Mouse (Mus musculus): ENCODE results near the gene Vash1. TPM values are rescaled to one million over a fixed set of nuclear protein-coding genes. Genes with fewer than 3 reads are reported as not detected.

The Vash1 gene
- polyA plus RNA-seq, 1 experiment from 2014 or later = 6.4 TPM

DNA sequence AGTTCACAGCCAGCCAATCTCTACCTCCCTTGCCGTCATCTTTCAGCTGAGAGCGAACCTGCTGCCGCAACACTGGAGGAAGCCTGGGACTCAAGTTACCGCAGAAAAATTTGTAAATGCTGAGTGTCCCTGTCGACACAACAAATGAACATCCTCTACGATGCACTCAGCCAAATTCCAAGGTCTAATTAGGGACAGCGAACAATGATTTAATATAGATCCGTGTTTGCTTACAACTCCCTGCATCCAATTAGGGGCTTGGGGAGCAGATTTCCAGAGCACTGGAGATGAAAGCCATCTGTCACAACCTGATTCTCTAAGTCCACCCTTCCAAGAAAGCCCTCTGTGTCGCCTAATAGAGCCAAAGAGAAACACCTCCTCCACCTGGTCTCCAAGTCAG is 31.2 kb upstream of the Vash1 start:
- H3K36me3 ChIP-seq (ENCODE audit: insufficient read depth, low read length) = no peaks in the 10 kb centered on the region
- no peak overlapping the region for H3K4me2 ChIP-seq (ENCODE audit: low read length)
- H3K9ac ChIP-seq (ENCODE audit: low read depth, low read length) = no peak overlapping the region
- H3K27me3 ChIP-seq (ENCODE audit: insufficient read depth, low read length) = no peaks in the 10 kb centered on the region
- DNase-seq (ENCODE audit: low spot score) (peak; percentile 47), ATAC-seq (replicated peaks; ENCODE audit: low FRiP score, low read depth) (no peak)
- no peaks in the 10 kb centered on the region for H3K4me1 ChIP-seq (replicated peaks; ENCODE audit: insufficient read depth, low read length)
- no peak overlapping the region for H3K27ac ChIP-seq
- 30% methylated on average over 9 of the region's 9 CpGs for WGBS
- H3K9me3 ChIP-seq (replicated peaks; ENCODE audit: low read length) = no peaks in the 10 kb centered on the region
- TF ChIP-seq CTCF (IDR thresholded peaks at IDR 0.05; ENCODE audit: low read depth) = no peak
- H3K4me3 ChIP-seq (replicated peaks; ENCODE audit: low read depth, low read length) = no peak overlapping the region

DNA sequence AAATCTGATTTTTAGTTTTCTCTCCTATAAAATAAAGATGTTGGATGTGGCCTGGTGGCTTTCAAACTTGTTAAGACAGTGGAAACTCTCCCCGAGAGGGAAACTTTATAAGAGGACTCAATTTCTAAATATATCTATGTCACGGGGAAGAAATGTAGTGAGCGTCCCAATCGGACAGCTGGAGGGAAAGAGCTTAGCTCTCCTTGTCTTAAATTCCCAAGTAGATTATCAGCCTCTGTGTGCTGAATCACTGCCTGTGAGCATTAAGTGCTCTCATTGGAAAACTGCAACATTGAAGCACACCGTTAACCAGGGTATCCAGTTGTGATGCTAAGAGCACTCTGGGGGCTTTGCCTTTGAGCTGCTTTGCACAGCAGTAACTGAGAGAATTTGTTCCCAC is 30.8 kb upstream of the Vash1 start:
- ATAC-seq (replicated peaks; ENCODE audit: low FRiP score, low read depth) = no peak
- H3K9ac ChIP-seq (ENCODE audit: low read depth, low read length) = no peak overlapping the region
- no peak for TF ChIP-seq CTCF (IDR thresholded peaks at IDR 0.05; ENCODE audit: low read depth)
- no peaks in the 10 kb centered on the region for H3K9me3 ChIP-seq (replicated peaks; ENCODE audit: low read length)
- 56% methylated on average over 5 of the region's 5 CpGs for WGBS
- no peaks in the 10 kb centered on the region for H3K36me3 ChIP-seq (ENCODE audit: insufficient read depth, low read length)
- no peaks in the 10 kb centered on the region for H3K4me1 ChIP-seq (replicated peaks; ENCODE audit: insufficient read depth, low read length)
- no peaks in the 10 kb centered on the region for H3K27me3 ChIP-seq (ENCODE audit: insufficient read depth, low read length)
- no peak overlapping the region for H3K4me2 ChIP-seq (ENCODE audit: low read length)
- H3K4me3 ChIP-seq (replicated peaks; ENCODE audit: low read depth, low read length) = no peak overlapping the region
- no peak overlapping the region for H3K27ac ChIP-seq
- DNase-seq (ENCODE audit: low spot score) = no peak

DNA sequence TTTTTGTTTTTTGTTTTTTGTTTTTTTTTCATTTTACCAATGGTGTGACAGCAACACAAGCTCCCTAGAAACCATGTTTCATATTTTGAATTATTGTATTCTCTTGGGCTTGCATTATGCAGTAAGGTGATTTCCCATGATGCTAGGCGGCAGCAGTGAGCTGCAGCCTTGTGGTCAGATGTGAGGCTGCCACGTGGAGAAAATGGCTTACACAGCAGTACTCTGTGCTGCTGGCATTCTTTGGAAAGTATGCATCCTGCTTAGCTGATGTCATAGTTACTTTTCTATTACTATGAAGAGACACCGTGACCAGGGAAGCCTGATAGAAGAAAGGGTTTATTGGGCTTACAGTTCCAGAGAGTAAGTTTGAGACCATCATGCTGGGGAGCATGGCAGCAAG is 30.0 kb upstream of the Vash1 start:
- no peak overlapping the region for H3K4me3 ChIP-seq (replicated peaks; ENCODE audit: low read depth, low read length)
- WGBS = 71% methylated on average over 3 of the region's 3 CpGs
- H3K4me1 ChIP-seq (replicated peaks; ENCODE audit: insufficient read depth, low read length) = no peaks in the 10 kb centered on the region
- no peak for TF ChIP-seq CTCF (IDR thresholded peaks at IDR 0.05; ENCODE audit: low read depth)
- ATAC-seq (replicated peaks; ENCODE audit: low FRiP score, low read depth) (no peak), DNase-seq (ENCODE audit: low spot score) (no peak)
- no peaks in the 10 kb centered on the region for H3K36me3 ChIP-seq (ENCODE audit: insufficient read depth, low read length)
- no peaks in the 10 kb centered on the region for H3K9me3 ChIP-seq (replicated peaks; ENCODE audit: low read length)
- no peak overlapping the region for H3K9ac ChIP-seq (ENCODE audit: low read depth, low read length)
- no peak overlapping the region for H3K4me2 ChIP-seq (ENCODE audit: low read length)
- no peaks in the 10 kb centered on the region for H3K27me3 ChIP-seq (ENCODE audit: insufficient read depth, low read length)
- no peak overlapping the region for H3K27ac ChIP-seq

DNA sequence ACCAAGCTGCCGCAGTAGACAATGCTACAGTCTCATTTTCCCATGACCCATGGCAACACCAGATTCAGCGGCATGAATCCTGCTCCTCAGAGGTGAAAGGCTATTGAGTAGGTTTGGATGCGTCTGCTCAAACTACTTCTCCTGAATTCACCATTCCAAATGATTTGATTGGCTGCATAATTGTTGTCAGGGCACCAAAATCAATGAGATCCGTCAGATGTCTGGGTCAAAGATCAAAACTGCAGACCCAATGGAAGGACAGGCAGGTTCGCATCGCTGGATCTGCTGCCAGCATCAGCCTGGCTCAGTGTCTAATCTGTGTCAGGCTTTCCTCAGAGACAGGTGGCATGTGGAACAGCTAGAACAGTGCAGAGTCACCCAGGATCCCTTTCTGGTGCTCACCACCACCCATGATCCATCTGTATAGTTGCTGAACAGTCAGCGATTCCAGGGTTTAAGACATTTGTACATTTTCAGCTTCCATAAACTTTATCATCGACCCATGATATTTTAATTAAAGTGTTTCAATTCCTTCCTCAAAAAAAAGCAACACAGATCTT is 27.1 kb upstream of the Vash1 start:
- Histone ChIP-seq H3K27me3 (ENCODE audit: insufficient read depth, low read length) (no peaks in the 10 kb centered on the region), H3K27ac (no peak overlapping the region), H3K9ac (ENCODE audit: low read depth, low read length) (no peak overlapping the region), H3K4me1 (replicated peaks; ENCODE audit: insufficient read depth, low read length) (no peaks in the 10 kb centered on the region), H3K4me3 (replicated peaks; ENCODE audit: low read depth, low read length) (no peak overlapping the region), H3K9me3 (replicated peaks; ENCODE audit: low read length) (no peaks in the 10 kb centered on the region), H3K36me3 (ENCODE audit: insufficient read depth, low read length) (no peaks in the 10 kb centered on the region), H3K4me2 (ENCODE audit: low read length) (no peak overlapping the region)
- 88% methylated on average over 8 of the region's 8 CpGs for whole genome bisulfite sequencing
- ATAC-seq (replicated peaks; ENCODE audit: low FRiP score, low read depth) (no peak), DNase-seq (ENCODE audit: low spot score) (no peak)
- no peak for TF ChIP-seq CTCF (IDR thresholded peaks at IDR 0.05; ENCODE audit: low read depth)

DNA sequence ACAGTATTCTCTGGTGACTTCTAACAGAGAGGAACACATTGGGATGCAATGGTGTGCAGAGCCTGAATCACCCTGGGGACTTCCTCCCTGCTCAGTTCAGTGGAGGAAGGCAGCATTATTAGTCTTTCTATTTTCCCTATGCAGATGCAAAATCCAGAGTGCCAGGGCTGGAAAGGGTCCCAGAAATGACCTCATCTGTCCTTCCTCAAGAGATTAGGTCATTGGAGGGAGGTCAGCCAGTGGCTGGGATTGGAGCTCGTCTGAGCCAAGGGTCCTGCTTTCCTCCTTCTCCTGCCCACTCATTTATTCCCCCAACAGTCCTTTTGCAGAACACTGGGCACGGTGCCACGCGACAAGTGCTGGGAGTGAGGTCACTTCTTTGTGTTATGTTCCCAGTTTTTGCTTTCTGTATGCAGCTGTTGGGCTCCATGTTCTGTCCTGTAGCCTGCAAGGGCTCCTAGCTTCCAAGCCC is 25.9 kb upstream of the Vash1 start:
- Histone ChIP-seq H3K4me2 (ENCODE audit: low read length) (no peak overlapping the region), H3K9ac (ENCODE audit: low read depth, low read length) (no peak overlapping the region), H3K4me3 (replicated peaks; ENCODE audit: low read depth, low read length) (no peak overlapping the region), H3K9me3 (replicated peaks; ENCODE audit: low read length) (no peaks in the 10 kb centered on the region), H3K36me3 (ENCODE audit: insufficient read depth, low read length) (no peaks in the 10 kb centered on the region), H3K27ac (no peak overlapping the region), H3K4me1 (replicated peaks; ENCODE audit: insufficient read depth, low read length) (no peaks in the 10 kb centered on the region), H3K27me3 (ENCODE audit: insufficient read depth, low read length) (no peaks in the 10 kb centered on the region)
- peak; percentile 53 for DNase-seq (ENCODE audit: low spot score)
- WGBS = 56% methylated on average over 4 of the region's 4 CpGs
- TF ChIP-seq CTCF (IDR thresholded peaks at IDR 0.05; ENCODE audit: low read depth) = no peak
- no peak; the same call in 1 of the 2 replicates for ATAC-seq (replicated peaks; ENCODE audit: low FRiP score, low read depth)

DNA sequence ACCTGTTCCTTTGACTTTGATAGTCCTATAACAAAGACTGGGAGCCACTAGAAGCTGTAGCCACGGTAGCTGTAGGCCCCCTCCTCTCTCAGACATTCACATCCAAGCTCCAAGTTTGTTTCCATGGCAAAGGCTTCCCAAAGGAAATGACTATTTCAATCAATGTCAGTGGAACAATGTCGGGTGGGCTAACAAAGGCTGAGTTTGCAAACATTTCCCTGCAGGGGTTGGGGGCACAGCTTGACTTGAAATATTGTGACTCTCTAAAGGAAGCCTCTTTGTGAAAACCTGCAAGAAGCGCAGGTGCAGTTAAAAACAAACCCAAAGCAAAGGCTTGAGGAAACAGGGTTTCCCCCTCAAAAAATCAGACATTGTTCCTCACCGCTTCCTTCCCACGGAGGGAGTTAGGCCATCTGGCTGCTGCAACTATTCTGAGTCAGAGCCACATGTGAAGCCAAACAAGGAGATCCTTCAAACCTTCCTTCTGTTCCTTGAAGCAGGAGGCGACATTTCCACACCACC is 19.0 kb upstream of the Vash1 start:
- no peak overlapping the region for H3K9ac ChIP-seq (ENCODE audit: low read depth, low read length)
- ATAC-seq (replicated peaks; ENCODE audit: low FRiP score, low read depth) = no peak
- TF ChIP-seq CTCF (IDR thresholded peaks at IDR 0.05; ENCODE audit: low read depth) = no peak
- H3K4me3 ChIP-seq (replicated peaks; ENCODE audit: low read depth, low read length) = no peak overlapping the region
- H3K4me2 ChIP-seq (ENCODE audit: low read length) = no peak overlapping the region
- no peaks in the 10 kb centered on the region for H3K4me1 ChIP-seq (replicated peaks; ENCODE audit: insufficient read depth, low read length)
- DNase-seq (ENCODE audit: low spot score) = no peak
- no peaks in the 10 kb centered on the region for H3K27me3 ChIP-seq (ENCODE audit: insufficient read depth, low read length)
- H3K9me3 ChIP-seq (replicated peaks; ENCODE audit: low read length) = no peaks in the 10 kb centered on the region
- H3K27ac ChIP-seq = 0 out of 2 replicates have a peak overlapping the region, but pooled peaks have one; percentile 4
- WGBS = 35% methylated on average over 6 of the region's 6 CpGs
- no peaks in the 10 kb centered on the region for H3K36me3 ChIP-seq (ENCODE audit: insufficient read depth, low read length)

DNA sequence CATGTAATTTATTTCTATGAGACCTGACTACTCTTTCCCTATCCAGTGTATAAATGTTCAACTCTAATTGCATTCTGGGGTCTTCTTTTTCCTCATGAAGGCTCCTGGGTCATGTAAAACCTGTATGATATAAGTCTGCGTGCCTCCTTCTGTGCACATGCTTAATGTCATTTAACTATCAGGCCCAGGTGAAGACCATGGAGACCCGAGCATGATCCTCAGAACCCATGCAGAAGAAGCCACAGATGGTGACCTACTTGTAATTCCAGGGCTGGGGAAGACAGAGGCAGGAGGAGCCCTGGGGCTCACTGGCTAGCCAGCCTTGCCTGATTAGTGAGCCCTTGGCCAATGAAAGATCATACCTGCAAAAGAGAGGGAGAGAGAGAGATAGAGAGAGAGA is 18.0 kb upstream of the Vash1 start:
- Histone ChIP-seq H3K27me3 (ENCODE audit: insufficient read depth, low read length) (no peaks in the 10 kb centered on the region), H3K9ac (ENCODE audit: low read depth, low read length) (no peak overlapping the region), H3K4me2 (ENCODE audit: low read length) (no peak overlapping the region), H3K27ac (no peak overlapping the region), H3K36me3 (ENCODE audit: insufficient read depth, low read length) (no peaks in the 10 kb centered on the region), H3K4me3 (replicated peaks; ENCODE audit: low read depth, low read length) (no peak overlapping the region), H3K9me3 (replicated peaks; ENCODE audit: low read length) (no peaks in the 10 kb centered on the region), H3K4me1 (replicated peaks; ENCODE audit: insufficient read depth, low read length) (no peaks in the 10 kb centered on the region)
- TF ChIP-seq CTCF (IDR thresholded peaks at IDR 0.05; ENCODE audit: low read depth) = no peak
- no peak for ATAC-seq (replicated peaks; ENCODE audit: low FRiP score, low read depth)
- no peak for DNase-seq (ENCODE audit: low spot score)
- WGBS = 81% methylated on average over 2 of the region's 2 CpGs

Measured in kidney, postnatal 0 days (tissue).